Mouse (Mus musculus) heart, postnatal 10 days (tissue): ENCODE measurements at regions not wholly inside any gene's neighbourhood (a gene's known extent, or its start where the extent isn't known, plus 50 kb on each side); places are given as distances from the start of the nearest gene placed in this dataset.

ENCODE experiments used
- DNase-seq, 2 experiments: peaks; one replicate each; pipeline ENCODE4 v3.0.0; 2021
- intact Hi-C: fragments of 180-260 bp; cut with DNase I; formaldehyde crosslinking; loops from one replicate; pipeline ENCODE4 v1.15.1; 2025

- peak; percentile 44 to 51 for DNase-seq
- intact Hi-C loops = loop anchor here (5.0 kb wide), 1 partner anchor 330 kb away; the partner anchor contains the start of gene Kitl
Measured at GRCm38 (mm10) chr10:99687011-99687410, 72.4 kb downstream of the Csl start.

GRCm38 (mm10) chr10:99697696-99698095 lies 61.8 kb downstream of the Csl start:
- DNase-seq = no peak
- intact Hi-C loops = no loop called here

- DNase-seq = no peak
- intact Hi-C loops = no loop called here
Measured at GRCm38 (mm10) chr10:99699498-99699897, 60.0 kb downstream of the Csl start.

GRCm38 (mm10) chr10:99700052-99700777 lies 59.2 kb downstream of the Csl start:
- intact Hi-C loops = no loop called here
- no peak for DNase-seq
